Mouse (Mus musculus): ENCODE measurements around the gene Reep3.

DNA sequence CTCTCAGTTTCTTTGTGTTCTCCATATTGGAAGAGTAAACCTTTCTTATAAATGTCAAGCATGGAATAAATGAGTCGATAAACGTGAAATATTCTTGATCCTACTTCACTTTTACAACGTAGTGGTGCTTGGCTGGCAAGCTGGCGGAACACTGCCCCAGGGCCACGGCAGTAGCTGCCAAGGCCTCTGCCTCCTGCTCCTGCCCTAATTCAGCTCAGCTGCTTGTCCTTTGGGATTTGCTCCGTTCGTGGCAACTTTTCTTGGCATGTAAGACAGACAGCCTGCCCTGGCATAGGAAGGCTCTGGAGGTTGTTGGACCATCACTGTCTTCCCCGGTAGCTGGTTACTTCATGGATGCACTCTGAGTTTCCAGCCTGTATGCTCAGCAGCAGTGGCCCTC is 19.5 kb upstream of the Reep3 start:
- TF ChIP-seq CTCF (conservative IDR thresholded peaks at IDR 0.05; ENCODE audit: low read length) (no peak), POU5F1 (IDR thresholded peaks at IDR 0.05; ENCODE audit: borderline replicate concordance, low read length) (no peak)

All from E14TG2a.4 (cell line).